ENCODE assay signal across 11 mouse cellular contexts in genomic region chr2:142362888-142363287, GRCm38 (mm10).
A peak's percentile ranks its signal among the peaks of the same experiment; 100 is the strongest.
DNase-seq lines count a peak whose midpoint lies in the region; ATAC-seq and TF ChIP-seq lines count a peak whose summit lies in the region.
"Had no signal": no experiment of that assay in that cellular context is flagged by ENCODE, and none has a peak within 500 bp of the region (broad histone marks: within the 10 kb centered on the region; RNA-seq: fewer than 3 reads in every experiment).

No protein-coding gene starts in this region.

- TF ChIP-seq POLR2A in cerebellum, adult 2 months (IDR thresholded peaks at IDR 0.05; ENCODE audit: borderline replicate concordance, insufficient read depth, low read length) = no peak

- peak; percentile 72 to 86 for DNase-seq in cerebellum, postnatal 10 days
- no peak for DNase-seq in cerebellum, adult 2 months
- peak; percentile 65 for DNase-seq in ZHBTc4 (ENCODE audit: low read depth, low spot score)
- DNase-seq in forebrain, postnatal 0 days = peak; percentile 70
- DNase-seq in midbrain, embryonic 10.5 days (ENCODE audit: low spot score) = peak; percentile 46
- DNase-seq in adrenal gland, postnatal 4 days (ENCODE audit: low spot score in 2 of 2) = no peak
- no peak for DNase-seq in spleen, postnatal 10 days (ENCODE audit: low spot score in 2 of 2)
- DNase-seq in spleen, adult 18-20 months = no peak

- no peak overlapping the region for H3K27ac ChIP-seq in cerebellum, adult 2 months (ENCODE audit: insufficient read depth, low read length)
- no peak overlapping the region for H3K27ac ChIP-seq in forebrain, postnatal 0 days (ENCODE audit: low read depth, low read length)
- peak overlapping the region; percentile 72 for H3K27ac ChIP-seq in midbrain, embryonic 10.5 days (replicated peaks)
- H3K27ac ChIP-seq: embryonic facial prominence, embryonic 12.5 days; limb, embryonic 13.5 days had no signal

- no peaks in the 10 kb centered on the region for H3K4me1 ChIP-seq in cerebellum, adult 2 months (ENCODE audit: control insufficient read depth, insufficient read depth, low read length)
- H3K4me1 ChIP-seq in forebrain, postnatal 0 days (ENCODE audit: insufficient read depth) = no peaks in the 10 kb centered on the region
- H3K4me1 ChIP-seq in midbrain, embryonic 10.5 days = peaks cover 34% of the 10 kb centered on the region

- no peak overlapping the region for H3K4me2 ChIP-seq in forebrain, postnatal 0 days (ENCODE audit: low read depth)
- H3K4me2 ChIP-seq: embryonic facial prominence, embryonic 12.5 days; limb, embryonic 13.5 days had no signal

- ATAC-seq in forebrain, postnatal 0 days = peak; percentile 81
- ATAC-seq: inflammation-experienced regulatory T-cells, adult 6 months had no signal

- no peak for TF ChIP-seq CTCF in cerebellum, adult 2 months (IDR thresholded peaks at IDR 0.05; ENCODE audit: borderline replicate concordance, insufficient read depth, low read depth, low read length)
- TF ChIP-seq CTCF in forebrain, postnatal 0 days (IDR thresholded peaks at IDR 0.05; ENCODE audit: low read depth) = no peak

- no peaks in the 10 kb centered on the region for H3K36me3 ChIP-seq in forebrain, postnatal 0 days (ENCODE audit: insufficient read depth)
- H3K36me3 ChIP-seq in midbrain, embryonic 10.5 days = no peaks in the 10 kb centered on the region
- H3K36me3 ChIP-seq: embryonic facial prominence, embryonic 12.5 days; limb, embryonic 13.5 days had no signal

- H3K9me3 ChIP-seq in forebrain, postnatal 0 days (ENCODE audit: low read length) = no peaks in the 10 kb centered on the region
- no peaks in the 10 kb centered on the region for H3K9me3 ChIP-seq in midbrain, embryonic 10.5 days (replicated peaks)
- H3K9me3 ChIP-seq: embryonic facial prominence, embryonic 12.5 days; limb, embryonic 13.5 days had no signal

- no peak overlapping the region for H3K9ac ChIP-seq in forebrain, postnatal 0 days
- H3K9ac ChIP-seq: embryonic facial prominence, embryonic 12.5 days; limb, embryonic 13.5 days had no signal

- WGBS in cerebellum, adult 2 months = 47% methylated on average over 5 of the region's 5 CpGs
- 6% methylated on average over 5 of the region's 5 CpGs for WGBS in forebrain, postnatal 0 days
- whole genome bisulfite sequencing in midbrain, embryonic 10.5 days = 3% methylated on average over 5 of the region's 5 CpGs

- H3K27me3 ChIP-seq in cerebellum, adult 2 months (ENCODE audit: control insufficient read depth, insufficient read depth, low read length) = no peaks in the 10 kb centered on the region
- no peaks in the 10 kb centered on the region for H3K27me3 ChIP-seq in forebrain, postnatal 0 days (ENCODE audit: insufficient read depth, low read length)
- H3K27me3 ChIP-seq in midbrain, embryonic 10.5 days (ENCODE audit: low read depth, poor library complexity, severe bottlenecking) = no peaks in the 10 kb centered on the region; the same call in 1 of the 2 replicates
- H3K27me3 ChIP-seq: embryonic facial prominence, embryonic 12.5 days; limb, embryonic 13.5 days had no signal

- no peak overlapping the region for H3K4me3 ChIP-seq in cerebellum, adult 2 months (replicated peaks; ENCODE audit: insufficient read depth, low read depth, low read length)
- no peak overlapping the region for H3K4me3 ChIP-seq in forebrain, postnatal 0 days (ENCODE audit: low read depth, low read length)
- no peak overlapping the region for H3K4me3 ChIP-seq in midbrain, embryonic 10.5 days
- H3K4me3 ChIP-seq: embryonic facial prominence, embryonic 12.5 days; limb, embryonic 13.5 days had no signal

Comparison
In these comparisons a context has a peak if more than half of its experiments do, and no peak if none do; other contexts are left out.
1. DNase-seq: peak in cerebellum, postnatal 10 days (2 of 2), ZHBTc4 (single experiment), forebrain, postnatal 0 days (single experiment) and midbrain, embryonic 10.5 days (single experiment); none in cerebellum, adult 2 months (0 of 2), adrenal gland, postnatal 4 days (0 of 2), spleen, postnatal 10 days (0 of 2) and spleen, adult 18-20 months (0 of 2).